Mouse (Mus musculus) cerebellum, adult 2 months (tissue): ENCODE measurements around the gene Fbxo3.

ENCODE experiments used
- CTCF ChIP-seq: fragments of 200-500 bp; IDR thresholded peaks from 2 replicates; pipeline ENCODE4 v1.5.1; 2011; ENCODE audit warnings: low read depth, mild to moderate bottlenecking, control low read depth, low read length, moderate library complexity, borderline replicate concordance; ENCODE audit not compliant: insufficient read depth
- POLR2A ChIP-seq: fragments of 200-500 bp; IDR thresholded peaks from 2 replicates; pipeline ENCODE4 v1.6.1; 2011; ENCODE audit warnings: low read length, control low read depth, borderline replicate concordance; ENCODE audit not compliant: insufficient read depth

- TF ChIP-seq CTCF (no peak), POLR2A (no peak)
These were observed 35.4 kb upstream of the Fbxo3 start for GRCm38 (mm10) chr2:103992162-103992561.
